Mouse (Mus musculus) kidney, adult 2 months (tissue): ENCODE data around the gene Chrdl2. TPM values are rescaled to one million over a fixed set of nuclear protein-coding genes. Genes with fewer than 3 reads are reported as not detected.

Experiments used
- DNase-seq: peaks from one replicate; pipeline ENCODE4 v3.0.0; 2021
- H3K27ac ChIP-seq: fragments of 200-500 bp; 2 replicates; pipeline ENCODE4 v1.5.1; 2012; ENCODE audit warnings: low read depth, low read length, control low read depth, inconsistent platforms; ENCODE audit not compliant: insufficient read depth
- H3K27me3 ChIP-seq: fragments of 200-500 bp; replicated peaks from 2 replicates; pipeline ENCODE4 v1.6.1; 2012; ENCODE audit warnings: mild to moderate bottlenecking, moderate library complexity, low read length, inconsistent platforms; ENCODE audit not compliant: control insufficient read depth, insufficient read depth
- H3K36me3 ChIP-seq: fragments of 200-500 bp; 2 replicates; pipeline ENCODE4 v1.6.1; 2012; ENCODE audit warnings: mild to moderate bottlenecking, moderate library complexity, low read length, inconsistent platforms; ENCODE audit not compliant: control insufficient read depth, insufficient read depth
- H3K4me1 ChIP-seq: fragments of 200-500 bp; 2 replicates; pipeline ENCODE4 v1.6.1; 2011; ENCODE audit warnings: low read length; ENCODE audit not compliant: control insufficient read depth, insufficient read depth
- H3K4me3 ChIP-seq: fragments of 200-500 bp; 2 replicates; pipeline ENCODE4 v1.5.1; 2011; ENCODE audit warnings: mild to moderate bottlenecking, low read depth, low read length, control low read depth; ENCODE audit not compliant: insufficient read depth
- CTCF ChIP-seq: fragments of 200-500 bp; conservative IDR thresholded peaks from 2 replicates; pipeline ENCODE4 v1.5.1; 2011; ENCODE audit warnings: low read depth, mild to moderate bottlenecking, control low read depth, low read length, moderate library complexity, mixed read lengths; ENCODE audit not compliant: insufficient read depth, insufficient read length
- POLR2A ChIP-seq: fragments of 200-500 bp; IDR thresholded peaks from one replicate; pipeline ENCODE4 v1.6.1; 2011; ENCODE audit warnings: low read depth, low read length, control low read depth
- WGBS: fragments of 180-500 bp; shearing (Covaris S2); methylation state at CpG from one replicate; pipeline ENCODE4 v1.1.7; 2018; 5-methylcytosine and 5-hydroxymethylcytosine counted together
- polyA plus RNA-seq: library from polyadenylated mRNA; depleted of rRNA; stranded (reverse); fragments of >200 nt; gene quantifications from 2 replicates; pipeline ENCODE4 v1.2.3, GENCODE M21; 2012; rRNA removed

The Chrdl2 gene
- polyA plus RNA-seq, 1 experiment, result 0.36 TPM

- peaks cover 10% of the 10 kb centered on the region; the same call in 1 of the 2 replicates for H3K4me1 ChIP-seq
- no peak overlapping the region for H3K4me3 ChIP-seq
- no peaks in the 10 kb centered on the region for H3K27me3 ChIP-seq
- DNase-seq, result no peak
- H3K36me3 ChIP-seq, result no peaks in the 10 kb centered on the region
- TF ChIP-seq POLR2A (no peak), CTCF (no peak)
- H3K27ac ChIP-seq, result no peak overlapping the region
- WGBS, result 73% methylated on average over 12 of the region's 12 CpGs
Measured at GRCm38 (mm10) chr7:100080087-100080781, 74.3 kb downstream of the Chrdl2 start.

DNA sequence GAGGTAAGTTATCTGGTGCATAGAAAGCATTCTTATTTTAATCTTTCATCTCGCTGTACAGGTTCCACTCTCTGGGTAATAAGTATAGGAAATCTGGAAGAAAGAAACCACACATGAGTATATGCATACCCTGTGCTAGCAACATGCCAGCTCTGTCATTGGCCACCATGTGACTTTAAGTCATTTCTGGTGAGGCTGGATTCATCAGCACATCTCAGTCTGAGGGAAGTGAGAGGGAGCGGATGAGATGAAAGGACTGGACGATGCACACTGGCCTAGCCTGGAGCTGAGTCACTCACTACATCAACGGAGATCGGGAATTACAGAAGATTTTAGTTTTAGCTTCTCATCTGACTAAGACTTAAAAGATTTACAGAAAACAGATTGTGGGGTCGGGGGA lies 76.9 kb downstream of the Chrdl2 start:
- no peaks in the 10 kb centered on the region for H3K4me1 ChIP-seq
- TF ChIP-seq POLR2A (no peak), CTCF (no peak)
- no peak overlapping the region for H3K4me3 ChIP-seq
- H3K36me3 ChIP-seq, result peaks cover 2% of the 10 kb centered on the region
- DNase-seq, result no peak
- WGBS, result 90% methylated on average over 6 of the region's 6 CpGs
- no peak overlapping the region for H3K27ac ChIP-seq
- H3K27me3 ChIP-seq, result no peaks in the 10 kb centered on the region

GRCm38 (mm10) chr7:100083812-100084211 lies 77.8 kb downstream of the Chrdl2 start:
- TF ChIP-seq POLR2A (no peak), CTCF (no peak)
- no peaks in the 10 kb centered on the region for H3K4me1 ChIP-seq
- H3K36me3 ChIP-seq, result peaks cover 2% of the 10 kb centered on the region
- DNase-seq, result no peak
- no peak overlapping the region for H3K27ac ChIP-seq
- 91% methylated on average over 6 of the region's 6 CpGs for WGBS
- no peak overlapping the region for H3K4me3 ChIP-seq
- no peaks in the 10 kb centered on the region for H3K27me3 ChIP-seq

Other genes with a start within 250 kb of the Chrdl2 start
- gene Olfr521, start 242.7 kb upstream of the Chrdl2 start, polyA plus RNA-seq, result not detected in 2 replicates
- gene Neu3, start 177.8 kb upstream of the Chrdl2 start, polyA plus RNA-seq, result 1.9 and 2.2 TPM in 2 replicates
- gene Xrra1, start 147.1 kb upstream of the Chrdl2 start, polyA plus RNA-seq, result 0.22 and 0.24 TPM in 2 replicates
- gene Spcs2, start 142.7 kb upstream of the Chrdl2 start, polyA plus RNA-seq, result 26.8 and 39.7 TPM in 2 replicates
- 5.6 and 5.7 TPM in 2 replicates for gene Rnf169, start 25.7 kb upstream of the Chrdl2 start, polyA plus RNA-seq
- 8.1 and 9.6 TPM in 2 replicates for gene Pold3, start 115.4 kb downstream of the Chrdl2 start, polyA plus RNA-seq
- 3.6 and 4.4 TPM in 2 replicates for gene Lipt2, start 153.1 kb downstream of the Chrdl2 start, polyA plus RNA-seq
- 2.0 and 3.3 TPM in 2 replicates for gene Kcne3, start 170.3 kb downstream of the Chrdl2 start, polyA plus RNA-seq
- 1.5 TPM in 2 replicates for gene Pgm2l1, start 221.2 kb downstream of the Chrdl2 start, polyA plus RNA-seq